Mouse (Mus musculus) forebrain, embryonic 12.5 days (tissue): Measurements from ENCODE around the gene Spef1. TPM values are rescaled to one million over a fixed set of nuclear protein-coding genes. Genes with fewer than 3 reads are reported as not detected.

Source experiments
- ATAC-seq: fragments of 200-750 bp; cut with Nextera tagmentation; 2 replicates; pipeline ENCODE4 v1.8.0; 2017; ENCODE audit warnings: moderate TSS enrichment; ENCODE audit not compliant: low FRiP score
- H3K27ac ChIP-seq: fragments of 300-500 bp; sonication (generic); 2 replicates; pipeline ENCODE4 v1.5.1; 2016; ENCODE audit warnings: mild to moderate bottlenecking
- H3K27me3 ChIP-seq: fragments of 300-500 bp; sonication (generic); 2 replicates; pipeline ENCODE4 v1.6.1; 2016; ENCODE audit warnings: mild to moderate bottlenecking
- H3K36me3 ChIP-seq: fragments of 300-500 bp; sonication (generic); replicated peaks from 2 replicates; pipeline ENCODE4 v1.6.1; 2016; ENCODE audit warnings: mild to moderate bottlenecking
- H3K4me1 ChIP-seq: fragments of 300-500 bp; sonication (generic); 2 replicates; pipeline ENCODE4 v1.6.1; 2016
- H3K4me2 ChIP-seq: fragments of 300-500 bp; sonication (generic); 2 replicates; pipeline ENCODE4 v1.6.1; 2016; ENCODE audit warnings: mild to moderate bottlenecking, moderate library complexity
- H3K4me3 ChIP-seq: fragments of 300-500 bp; sonication (generic); replicated peaks from 2 replicates; pipeline ENCODE4 v1.5.1; 2016; ENCODE audit warnings: mild to moderate bottlenecking
- H3K9ac ChIP-seq: fragments of 300-500 bp; sonication (generic); 2 replicates; pipeline ENCODE4 v1.6.1; 2016; ENCODE audit warnings: mild to moderate bottlenecking
- H3K9me3 ChIP-seq: fragments of 300-500 bp; sonication (generic); 2 replicates; pipeline ENCODE4 v1.6.1; 2016
- WGBS: fragments of 180-500 bp; shearing (Covaris S2); methylation state at CpG from one replicate; pipeline ENCODE4 v1.1.7; 2016; 5-methylcytosine and 5-hydroxymethylcytosine counted together
- polyA plus RNA-seq: library from polyadenylated mRNA; unstranded; fragments of >200 nt; fragmentation: Nextera tagmentation; extraction: Ambion mirVana; gene quantifications from 2 replicates; pipeline ENCODE4 v1.2.1, GENCODE M21; 2016

Spef1 gene
- polyA plus RNA-seq, 1 experiment from 2014 or later = 12.1 TPM

DNA sequence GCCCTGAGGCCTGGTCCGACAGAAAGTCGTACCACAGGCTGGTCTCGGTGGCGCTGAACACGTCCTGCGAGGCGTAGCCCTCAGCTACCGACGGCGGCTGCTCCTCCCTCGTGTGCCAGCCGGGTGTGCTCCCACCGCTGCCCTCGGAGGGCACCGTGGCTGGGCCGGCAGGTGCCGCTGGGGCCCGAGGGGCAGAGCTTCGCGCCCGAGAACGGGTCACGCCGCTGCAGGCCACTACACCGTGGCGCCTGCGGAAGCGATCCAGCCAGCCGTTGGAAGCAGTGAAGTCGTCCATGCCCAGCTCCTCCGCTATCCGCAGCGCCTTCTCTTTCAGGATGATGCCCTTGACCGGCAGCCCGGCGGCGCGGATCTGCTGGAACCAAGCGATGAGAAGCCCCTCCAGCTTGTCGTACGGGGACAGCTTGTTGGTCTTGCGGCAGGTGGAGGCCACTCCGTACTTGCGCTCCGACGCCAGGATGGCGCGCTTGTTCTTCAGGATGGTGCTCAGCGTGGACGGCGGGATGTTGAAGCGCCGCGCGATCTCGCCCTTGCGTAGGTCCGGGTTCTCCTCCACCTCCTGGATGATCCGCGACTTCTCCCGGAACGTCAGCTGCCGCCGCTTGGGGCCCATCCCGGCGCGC lies 7.7 kb downstream of the Spef1 start:
- peak; percentile 25 for ATAC-seq
- peak overlapping the region; percentile 92 for H3K27ac ChIP-seq
- WGBS = under 1% methylated on average over 65 of the region's 67 CpGs
- H3K9me3 ChIP-seq = 0 out of 2 replicates have a peak, but pooled peaks cover 2% of the 10 kb centered on the region
- peak overlapping the region; percentile 99 for H3K4me2 ChIP-seq
- H3K27me3 ChIP-seq = no peaks in the 10 kb centered on the region
- H3K4me1 ChIP-seq = peaks cover 44% of the 10 kb centered on the region
- H3K36me3 ChIP-seq = peaks cover 14% of the 10 kb centered on the region
- H3K9ac ChIP-seq = peak overlapping the region; percentile 97
- peak overlapping the region; percentile 89 for H3K4me3 ChIP-seq

DNA sequence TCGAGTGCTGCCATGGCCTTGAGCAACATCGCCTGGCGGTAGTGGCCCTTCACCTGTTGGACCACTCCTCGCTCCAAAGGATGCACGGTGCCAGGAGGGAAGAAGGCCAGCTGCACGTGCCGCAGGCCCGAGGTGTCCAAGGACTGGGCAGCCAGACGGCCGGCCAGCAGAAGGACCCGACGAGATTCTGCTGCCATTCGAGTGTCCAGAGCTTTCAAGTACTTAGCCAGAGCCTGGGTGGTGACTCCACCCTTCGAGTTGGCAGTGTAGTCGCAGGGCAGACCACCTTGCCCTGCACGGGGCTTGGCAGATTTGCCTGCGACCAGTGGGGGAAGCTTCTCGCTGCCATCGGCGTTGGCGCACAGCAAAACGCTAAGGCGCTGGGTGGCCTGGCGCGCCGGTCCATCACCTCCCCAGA lies 8.2 kb downstream of the Spef1 start:
- Histone ChIP-seq H3K27ac (peak overlapping the region; percentile 92), H3K4me2 (peak overlapping the region; percentile 99), H3K9ac (peak overlapping the region; percentile 97), H3K9me3 (0 out of 2 replicates have a peak, but pooled peaks cover 2% of the 10 kb centered on the region), H3K4me1 (peaks cover 49% of the 10 kb centered on the region), H3K36me3 (peaks cover 14% of the 10 kb centered on the region), H3K4me3 (peak overlapping the region; percentile 89), H3K27me3 (0 out of 2 replicates have a peak, but pooled peaks cover 2% of the 10 kb centered on the region)
- no peak; the same call in 1 of the 2 replicates for ATAC-seq
- WGBS = 27% methylated on average over 26 of the region's 26 CpGs

DNA sequence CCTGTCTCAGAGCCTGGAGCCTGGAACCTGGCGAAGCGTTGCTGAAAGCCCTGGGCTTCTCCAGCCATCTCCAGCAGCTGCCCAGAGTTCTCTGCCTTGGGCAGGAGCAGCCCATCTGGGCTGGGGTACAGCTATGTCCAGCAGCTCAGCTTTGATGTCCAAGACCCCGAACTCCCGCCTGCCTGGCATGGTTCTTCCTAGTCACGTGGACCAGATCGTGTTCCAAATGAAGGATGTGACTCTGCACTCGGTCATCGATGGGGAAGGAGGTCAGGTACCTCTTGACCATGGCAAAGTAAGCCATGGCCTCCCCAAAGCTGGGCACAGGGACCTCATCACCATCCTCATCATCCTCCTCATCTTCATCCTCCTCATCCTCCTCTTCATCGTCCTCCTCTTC lies 9.2 kb downstream of the Spef1 start:
- H3K9ac ChIP-seq = peak overlapping the region; percentile 97
- H3K27ac ChIP-seq = 0 out of 2 replicates have a peak overlapping the region, but pooled peaks have one; percentile 2
- peak overlapping the region; percentile 99 for H3K4me2 ChIP-seq
- peak overlapping the region; percentile 89 for H3K4me3 ChIP-seq
- 0 out of 2 replicates have a peak, but pooled peaks cover 2% of the 10 kb centered on the region for H3K9me3 ChIP-seq
- H3K4me1 ChIP-seq = peaks cover 50% of the 10 kb centered on the region
- ATAC-seq = no peak
- peaks cover 11% of the 10 kb centered on the region for H3K27me3 ChIP-seq
- H3K36me3 ChIP-seq = peaks cover 14% of the 10 kb centered on the region
- 91% methylated on average over 9 of the region's 9 CpGs for WGBS

DNA sequence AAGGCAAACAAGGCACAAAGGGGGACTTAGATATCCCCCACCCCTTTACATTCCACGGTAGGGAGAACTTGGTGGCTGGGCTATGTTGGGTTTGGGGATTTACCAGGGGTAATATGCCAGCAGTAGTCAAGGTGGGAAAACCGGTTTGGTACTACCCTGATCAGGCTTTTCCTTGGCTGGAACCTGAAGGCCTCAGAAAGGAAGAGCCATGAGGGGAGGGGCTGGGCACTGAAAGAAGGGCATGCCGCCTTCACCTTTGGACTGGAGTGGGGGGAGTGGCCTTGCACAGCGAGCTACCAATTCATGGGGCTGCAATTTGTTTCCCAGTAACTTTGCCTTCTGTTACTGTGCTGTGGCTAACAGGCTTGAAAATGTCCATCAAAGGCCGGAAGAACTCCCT lies 10.6 kb downstream of the Spef1 start:
- Histone ChIP-seq H3K4me1 (peaks cover 56% of the 10 kb centered on the region), H3K9ac (0 out of 2 replicates have a peak overlapping the region, but pooled peaks have one; percentile 97), H3K27ac (no peak overlapping the region), H3K27me3 (peaks cover 25% of the 10 kb centered on the region), H3K36me3 (peaks cover 25% of the 10 kb centered on the region), H3K4me2 (peak overlapping the region; percentile 99; the same call in 1 of the 2 replicates), H3K4me3 (no peak overlapping the region), H3K9me3 (0 out of 2 replicates have a peak, but pooled peaks cover 2% of the 10 kb centered on the region)
- no peak for ATAC-seq
- WGBS = 70% methylated on average over 5 of the region's 5 CpGs

DNA sequence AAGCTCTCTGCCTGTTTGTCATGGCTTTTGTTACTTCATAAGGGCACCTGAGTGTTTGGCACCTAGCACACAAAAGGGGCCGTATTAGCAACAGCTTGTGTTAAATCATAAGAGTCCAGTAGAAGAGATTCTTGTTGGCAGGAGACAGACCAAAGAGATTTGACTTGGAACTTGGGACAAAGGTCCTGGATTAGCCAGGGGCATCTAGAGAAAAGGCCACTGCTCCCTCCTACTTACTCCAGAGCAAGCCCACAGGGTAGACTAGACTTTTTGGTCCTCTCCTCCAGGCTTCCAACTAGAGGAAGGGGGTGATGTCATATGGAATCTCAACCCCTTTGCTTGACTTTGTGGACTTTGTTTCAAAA lies 11.2 kb downstream of the Spef1 start:
- Histone ChIP-seq H3K27me3 (peaks cover 31% of the 10 kb centered on the region), H3K4me2 (no peak overlapping the region), H3K36me3 (peaks cover 29% of the 10 kb centered on the region), H3K4me1 (peaks cover 60% of the 10 kb centered on the region), H3K4me3 (no peak overlapping the region), H3K27ac (0 out of 2 replicates have a peak overlapping the region, but pooled peaks have one; percentile 36), H3K9me3 (0 out of 2 replicates have a peak, but pooled peaks cover 2% of the 10 kb centered on the region), H3K9ac (no peak overlapping the region)
- 83% methylated on average over 1 of the region's 1 CpGs for WGBS
- no peak for ATAC-seq

DNA sequence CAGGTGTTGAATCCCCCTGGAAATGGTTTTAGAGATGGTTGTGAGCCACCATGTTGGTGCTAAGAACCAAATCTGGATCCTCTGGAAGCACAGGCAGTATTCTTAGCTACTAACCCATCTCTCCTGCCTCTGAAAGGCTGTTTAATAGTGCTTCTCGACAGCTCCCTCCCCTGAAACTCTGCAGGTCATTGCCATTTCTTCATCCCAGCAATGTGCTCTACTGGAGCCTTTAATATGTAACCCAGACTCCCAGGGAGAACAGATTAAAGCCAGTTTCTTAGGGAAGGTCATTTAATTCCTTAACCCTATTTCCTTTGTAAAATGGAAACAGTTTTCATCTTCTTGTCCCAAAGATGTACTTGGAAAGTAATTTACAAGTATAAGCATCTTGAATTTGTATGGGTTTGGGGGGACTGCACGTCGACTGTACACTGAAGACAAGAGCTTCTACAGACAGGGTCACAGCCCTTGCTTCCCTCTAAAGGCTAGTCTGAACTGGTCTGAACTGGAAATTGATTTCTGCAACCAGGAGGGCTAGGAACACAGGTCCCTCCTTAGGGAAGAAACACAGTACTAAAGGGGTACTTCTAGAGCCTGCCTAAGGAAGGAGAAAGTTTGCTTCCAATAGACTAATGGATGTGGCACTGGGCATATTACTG lies 11.7 kb downstream of the Spef1 start:
- H3K4me3 ChIP-seq = no peak overlapping the region
- peaks cover 36% of the 10 kb centered on the region for H3K27me3 ChIP-seq
- H3K4me2 ChIP-seq = no peak overlapping the region
- no peaks in the 10 kb centered on the region for H3K9me3 ChIP-seq
- peaks cover 29% of the 10 kb centered on the region for H3K36me3 ChIP-seq
- peaks cover 60% of the 10 kb centered on the region for H3K4me1 ChIP-seq
- H3K9ac ChIP-seq = no peak overlapping the region
- H3K27ac ChIP-seq = peak overlapping the region; percentile 53
- no peak for ATAC-seq
- 67% methylated on average over 3 of the region's 3 CpGs for WGBS

DNA sequence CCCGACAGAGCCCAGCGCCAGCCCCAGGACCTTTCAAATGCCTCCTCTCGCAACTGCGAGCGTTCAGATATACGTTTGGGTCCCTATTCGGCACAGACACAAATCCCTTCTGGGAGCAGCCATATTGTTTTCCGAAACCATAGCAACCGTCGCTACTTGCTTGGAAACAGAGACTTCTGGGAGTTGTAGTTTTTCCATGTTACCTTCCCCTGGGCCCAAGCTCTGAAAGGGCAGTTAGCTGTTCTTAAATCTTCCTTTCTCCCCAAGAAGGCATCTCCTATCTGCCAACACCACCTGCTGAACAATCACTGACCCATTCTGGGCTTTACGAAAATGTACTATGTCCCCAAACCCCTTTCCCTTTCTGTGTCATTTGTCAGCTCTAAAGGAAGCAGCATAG lies 12.4 kb downstream of the Spef1 start:
- ATAC-seq = peak; percentile 66
- Histone ChIP-seq H3K9me3 (no peaks in the 10 kb centered on the region), H3K27me3 (peaks cover 40% of the 10 kb centered on the region), H3K4me2 (peak overlapping the region; percentile 82), H3K36me3 (peaks cover 29% of the 10 kb centered on the region), H3K4me3 (peak overlapping the region; percentile 41), H3K27ac (peak overlapping the region; percentile 53), H3K4me1 (peaks cover 60% of the 10 kb centered on the region), H3K9ac (no peak overlapping the region)
- WGBS = 6% methylated on average over 11 of the region's 11 CpGs

DNA sequence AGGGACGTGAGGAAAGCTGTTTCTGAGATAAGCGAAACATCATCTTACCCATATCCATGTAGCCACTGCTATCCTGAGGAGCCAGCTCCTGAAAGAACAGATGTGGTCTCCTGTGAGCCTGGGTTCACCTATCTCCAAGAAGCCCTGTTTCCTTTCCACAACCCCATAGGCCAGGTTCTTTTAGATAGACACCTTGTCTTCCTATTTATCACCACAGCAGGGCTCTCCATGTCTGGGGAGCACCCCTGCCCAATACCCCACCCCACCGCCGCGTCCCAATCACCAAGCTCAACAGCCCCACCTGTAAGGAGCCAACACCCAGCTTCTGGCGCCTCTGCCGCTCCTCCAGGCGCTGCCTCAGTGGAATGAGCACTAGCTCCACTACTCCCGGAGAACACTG lies 14.8 kb downstream of the Spef1 start:
- Histone ChIP-seq H3K27ac (no peak overlapping the region), H3K27me3 (peaks cover 43% of the 10 kb centered on the region), H3K4me2 (no peak overlapping the region), H3K4me1 (peaks cover 45% of the 10 kb centered on the region), H3K9me3 (no peaks in the 10 kb centered on the region), H3K36me3 (peaks cover 23% of the 10 kb centered on the region), H3K4me3 (no peak overlapping the region), H3K9ac (no peak overlapping the region)
- ATAC-seq = no peak
- 49% methylated on average over 9 of the region's 9 CpGs for WGBS

DNA sequence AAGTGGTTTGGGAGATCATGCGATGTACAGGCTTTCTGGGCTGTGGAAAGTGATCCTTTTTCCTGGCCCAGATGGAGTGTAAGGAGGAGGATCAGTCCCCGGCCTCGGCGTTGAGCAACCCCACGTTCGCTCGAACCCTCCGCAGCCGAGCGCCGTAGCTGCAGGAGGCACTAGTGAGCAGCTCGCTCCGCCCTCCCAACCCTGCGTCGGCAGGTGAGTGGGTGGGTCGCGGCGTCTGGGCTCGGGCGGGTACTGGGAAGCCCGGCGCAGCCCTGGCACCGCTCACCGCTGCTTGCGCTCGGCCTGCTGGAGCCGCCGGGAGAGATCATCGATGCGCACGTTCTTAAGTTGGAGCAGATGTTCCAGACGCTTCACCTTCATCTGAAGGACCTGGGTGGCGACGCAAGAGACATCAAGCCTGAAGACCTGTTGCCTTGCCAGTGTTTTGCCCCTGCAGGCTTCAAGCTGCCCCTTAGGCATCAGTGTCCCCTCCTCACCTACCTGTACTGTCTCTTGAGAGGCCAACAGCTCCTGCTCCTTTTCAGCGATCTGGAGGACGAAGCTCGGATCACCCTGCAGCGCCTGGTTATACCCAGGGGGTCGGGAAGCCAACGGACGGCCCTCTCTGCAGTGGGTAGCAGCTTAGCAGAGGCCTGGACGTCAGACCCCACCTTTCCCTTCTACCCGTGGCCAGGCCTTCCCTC lies 15.5 kb downstream of the Spef1 start:
- 5% methylated on average over 43 of the region's 43 CpGs for WGBS
- Histone ChIP-seq H3K27ac (no peak overlapping the region), H3K4me1 (peaks cover 37% of the 10 kb centered on the region), H3K36me3 (peaks cover 18% of the 10 kb centered on the region), H3K4me3 (peak overlapping the region; percentile 8; the same call in 1 of the 2 replicates), H3K27me3 (peaks cover 43% of the 10 kb centered on the region), H3K9me3 (no peaks in the 10 kb centered on the region), H3K4me2 (peak overlapping the region; percentile 32), H3K9ac (no peak overlapping the region)
- no peak for ATAC-seq

DNA sequence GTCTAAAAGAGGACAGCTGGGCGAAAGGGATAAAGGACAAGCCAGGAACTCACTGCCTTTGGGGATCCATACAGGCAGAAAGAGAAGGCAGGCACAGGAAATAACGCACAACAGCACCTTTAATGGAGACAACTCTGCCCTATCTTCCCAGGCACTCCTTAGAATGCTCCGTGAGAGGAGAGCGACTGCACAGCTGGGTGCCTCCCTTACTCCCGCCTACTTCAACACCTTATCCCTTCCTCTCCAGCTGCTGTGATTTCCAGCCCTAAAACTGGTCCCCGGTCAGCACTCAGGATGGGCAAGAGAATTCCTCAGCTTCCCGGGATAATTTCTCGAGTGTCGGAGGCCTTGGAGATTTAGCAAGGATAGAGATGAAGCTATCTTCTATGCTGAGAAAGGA lies 16.1 kb downstream of the Spef1 start:
- Histone ChIP-seq H3K4me1 (peaks cover 31% of the 10 kb centered on the region), H3K4me3 (no peak overlapping the region; the same call in 1 of the 2 replicates), H3K27me3 (peaks cover 43% of the 10 kb centered on the region), H3K9me3 (no peaks in the 10 kb centered on the region), H3K9ac (no peak overlapping the region), H3K27ac (no peak overlapping the region), H3K4me2 (0 out of 2 replicates have a peak overlapping the region, but pooled peaks have one; percentile 32), H3K36me3 (peaks cover 15% of the 10 kb centered on the region; the same call in 1 of the 2 replicates)
- WGBS = 15% methylated on average over 9 of the region's 9 CpGs
- no peak for ATAC-seq

DNA sequence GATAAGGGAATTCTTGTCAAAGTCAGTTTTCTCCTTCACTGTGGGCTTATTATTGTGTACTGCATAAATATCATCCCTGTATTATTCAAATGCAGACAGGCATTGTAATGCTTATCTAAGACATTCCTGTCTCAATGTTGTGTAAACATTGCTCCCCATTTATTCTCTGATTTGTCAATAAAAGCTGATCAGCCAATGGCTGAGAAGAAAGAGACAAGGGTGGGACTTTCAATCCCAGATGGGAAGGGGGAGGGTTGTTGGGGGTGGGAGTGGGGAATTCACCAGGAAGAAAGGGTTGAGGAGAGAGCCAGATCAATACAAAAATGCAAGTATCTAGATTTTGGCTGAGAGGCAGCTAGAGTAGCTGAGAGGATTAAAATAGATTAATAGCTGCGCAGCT lies 18.2 kb downstream of the Spef1 start:
- 59% methylated on average over 1 of the region's 1 CpGs for WGBS
- Histone ChIP-seq H3K9ac (no peak overlapping the region), H3K9me3 (no peaks in the 10 kb centered on the region), H3K27me3 (peaks cover 42% of the 10 kb centered on the region), H3K36me3 (peaks cover 15% of the 10 kb centered on the region; the same call in 1 of the 2 replicates), H3K4me3 (no peak overlapping the region), H3K4me2 (no peak overlapping the region), H3K27ac (no peak overlapping the region), H3K4me1 (peaks cover 15% of the 10 kb centered on the region)
- no peak for ATAC-seq

DNA sequence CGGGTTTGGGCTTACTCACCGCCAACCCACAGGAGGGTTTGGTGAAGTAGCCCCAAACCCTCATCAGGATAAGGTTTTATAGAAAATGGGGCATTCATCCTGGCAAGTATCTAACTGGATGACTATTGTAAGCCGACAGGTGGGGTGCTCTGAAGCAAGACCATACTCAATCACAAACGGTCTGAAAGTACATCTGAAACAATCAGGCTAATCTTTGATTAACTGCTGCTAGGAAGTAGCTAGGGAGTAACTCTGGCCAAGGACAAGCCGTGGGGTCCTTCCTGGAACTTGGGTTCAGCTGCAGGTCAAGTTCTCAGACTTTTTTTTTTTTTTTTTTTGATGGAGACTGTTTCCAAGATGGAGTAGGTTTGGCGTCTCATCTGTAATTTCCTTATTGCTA lies 19.1 kb downstream of the Spef1 start:
- ATAC-seq = no peak
- Histone ChIP-seq H3K4me1 (peaks cover 14% of the 10 kb centered on the region), H3K27ac (no peak overlapping the region), H3K9me3 (no peaks in the 10 kb centered on the region), H3K9ac (no peak overlapping the region), H3K36me3 (peaks cover 15% of the 10 kb centered on the region; the same call in 1 of the 2 replicates), H3K4me2 (no peak overlapping the region), H3K4me3 (no peak overlapping the region), H3K27me3 (peaks cover 33% of the 10 kb centered on the region)
- 91% methylated on average over 6 of the region's 6 CpGs for WGBS
